Mouse (Mus musculus): ENCODE data around the gene Dlgap1.
"Not testable (repeated sequence)": the region's sequence is repeated elsewhere in the genome, so short reads cannot be mapped to it uniquely, and the experiment has no call there.

Gene Dlgap1

DNA sequence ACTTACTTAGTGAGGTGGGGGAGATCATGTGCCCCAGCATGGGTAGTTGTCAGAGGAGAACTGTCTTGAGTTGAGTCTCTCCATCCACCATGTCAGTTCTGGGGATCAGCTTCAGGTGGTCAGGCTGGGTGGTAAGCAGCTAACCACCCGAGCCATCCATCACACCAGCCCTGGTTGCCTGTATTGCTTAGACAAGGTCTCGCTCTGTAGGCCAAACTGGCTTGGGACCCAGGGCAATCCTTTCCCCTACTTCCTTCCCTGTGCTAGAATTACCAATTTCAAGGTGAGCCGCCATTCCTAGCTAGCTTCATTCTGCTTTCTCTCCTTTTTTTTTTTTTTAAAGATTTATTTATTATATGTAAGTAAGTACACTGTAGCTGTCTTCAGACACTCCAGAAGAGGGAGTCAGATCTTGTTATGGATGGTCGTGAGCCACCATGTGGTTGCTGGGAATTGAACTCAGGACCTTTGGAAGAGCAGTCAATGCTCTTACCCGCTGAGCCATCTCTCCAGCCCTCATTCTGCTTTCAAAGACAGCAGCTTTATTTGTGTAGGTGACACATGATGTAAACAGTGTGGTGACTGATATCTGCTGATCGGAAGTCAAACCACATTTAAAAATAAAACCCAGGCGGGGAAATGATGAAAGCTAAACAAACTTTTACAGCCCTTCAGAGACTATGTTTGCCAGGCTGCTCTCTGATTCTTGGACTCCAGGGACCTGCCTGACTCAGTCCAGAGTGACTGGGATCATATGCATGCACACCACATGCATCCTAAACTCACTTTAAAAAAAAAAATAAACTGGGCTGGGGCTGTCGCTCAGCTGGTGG lies 828.3 kb downstream of the Dlgap1 start:
- intact Hi-C loops (cut with DNase I), result no loop called here

- intact Hi-C loops (cut with DNase I), result no loop called here
These were observed 828.8 kb downstream of the Dlgap1 start for GRCm38 (mm10) chr17:70797773-70798045.

GRCm38 (mm10) chr17:70799266-70799665 lies 830.4 kb downstream of the Dlgap1 start:
- intact Hi-C loops (cut with DNase I), result no loop called here

DNA sequence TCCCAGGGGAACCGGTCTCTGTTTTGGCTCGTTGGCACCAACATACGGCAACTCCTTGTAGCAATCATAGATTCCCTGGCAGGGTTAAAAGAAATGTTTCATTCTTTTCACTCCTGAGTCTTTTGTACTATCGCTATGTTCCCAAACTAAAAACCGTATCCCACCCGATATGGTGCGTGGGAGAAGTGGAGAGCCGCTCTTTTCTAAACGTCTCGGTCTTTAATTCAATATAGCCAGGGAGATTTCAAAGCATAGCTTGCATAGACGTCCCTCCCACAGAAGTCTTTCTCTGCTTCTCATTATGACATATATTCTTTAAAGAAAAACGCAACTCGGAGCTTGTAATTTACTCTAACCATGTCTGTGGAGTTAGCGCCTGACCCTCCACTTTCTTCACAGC lies 833.1 kb downstream of the Dlgap1 start:
- intact Hi-C loops (cut with DNase I), result no loop called here

DNA sequence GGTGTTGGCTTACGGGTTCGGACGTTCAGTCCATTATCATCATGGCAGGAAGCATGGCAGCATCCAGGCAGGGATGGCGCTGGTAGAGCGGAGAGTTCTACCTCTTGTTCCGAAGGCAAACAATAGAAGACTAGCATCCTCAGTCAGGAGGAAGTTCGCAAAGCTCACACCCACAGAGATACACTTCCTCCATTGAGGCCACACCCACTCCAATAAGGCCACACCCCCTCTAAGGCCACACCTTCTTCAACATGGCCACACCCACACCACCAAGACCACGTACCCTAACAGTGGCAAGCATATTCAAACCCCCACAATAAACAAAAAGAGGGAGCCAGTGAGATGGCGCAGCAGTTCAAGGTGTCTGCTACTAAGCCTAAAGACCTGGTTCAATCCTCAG lies 837.0 kb downstream of the Dlgap1 start:
- intact Hi-C loops (cut with DNase I), result loop anchor here (5.0 kb wide), 1 partner anchor 49 kb away; no protein-coding TSS in a partner anchor

- intact Hi-C loops (cut with DNase I), result loop anchor here (5.0 kb wide), 1 partner anchor 49 kb away; no protein-coding TSS in a partner anchor
These were observed 837.7 kb downstream of the Dlgap1 start for GRCm38 (mm10) chr17:70806600-70806999.

- intact Hi-C loops (cut with DNase I), result loop anchor here (5.0 kb wide), 1 partner anchor 51 kb away; no protein-coding TSS in a partner anchor
These were observed 839.0 kb downstream of the Dlgap1 start for GRCm38 (mm10) chr17:70807885-70808284.

GRCm38 (mm10) chr17:70808837-70809236 lies 840.0 kb downstream of the Dlgap1 start:
- intact Hi-C loops (cut with DNase I), result loop anchor here (5.0 kb wide), 1 partner anchor 52 kb away; no protein-coding TSS in a partner anchor

DNA sequence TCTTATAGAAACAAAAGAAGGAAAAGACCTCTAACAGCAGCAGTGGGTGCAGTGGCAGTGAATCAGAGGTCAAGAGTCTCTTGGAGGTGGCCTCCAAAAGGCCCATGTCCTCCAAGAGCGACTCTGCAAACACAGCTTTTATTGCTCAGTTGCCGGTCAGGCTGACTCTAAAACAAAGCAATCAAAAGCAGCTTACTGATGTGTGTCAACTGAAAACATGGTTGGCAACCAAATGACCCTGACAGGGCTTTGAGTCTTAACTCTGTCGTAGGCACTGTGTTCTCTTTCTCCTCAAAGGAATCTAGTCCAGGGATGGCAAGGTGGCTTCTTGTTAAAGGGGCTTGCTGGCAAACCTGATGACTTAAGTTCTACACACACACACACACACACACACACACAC lies 840.9 kb downstream of the Dlgap1 start:
- intact Hi-C loops (cut with DNase I), result loop anchor here (5.0 kb wide), 1 partner anchor 52 kb away; no protein-coding TSS in a partner anchor

DNA sequence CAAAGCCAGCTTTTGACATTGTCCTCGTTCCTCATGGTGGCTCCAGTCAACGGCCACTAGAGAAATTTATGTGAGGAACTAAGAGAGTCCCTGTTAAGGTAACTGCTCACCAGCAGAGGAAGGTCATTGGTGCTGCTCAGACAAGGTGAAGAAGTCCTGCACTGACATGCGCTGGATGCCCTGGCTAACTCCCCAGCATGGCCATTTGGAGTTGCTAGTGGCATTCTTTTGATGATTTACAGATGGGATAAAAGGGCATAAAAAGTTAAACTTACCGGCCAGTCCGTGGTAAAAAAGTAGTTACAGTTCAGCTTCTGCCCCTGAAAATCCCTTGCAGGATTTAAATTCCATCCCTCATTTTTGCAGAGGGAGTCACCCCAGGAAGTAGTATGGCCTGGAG lies 841.9 kb downstream of the Dlgap1 start:
- intact Hi-C loops (cut with DNase I), result no loop called here

DNA sequence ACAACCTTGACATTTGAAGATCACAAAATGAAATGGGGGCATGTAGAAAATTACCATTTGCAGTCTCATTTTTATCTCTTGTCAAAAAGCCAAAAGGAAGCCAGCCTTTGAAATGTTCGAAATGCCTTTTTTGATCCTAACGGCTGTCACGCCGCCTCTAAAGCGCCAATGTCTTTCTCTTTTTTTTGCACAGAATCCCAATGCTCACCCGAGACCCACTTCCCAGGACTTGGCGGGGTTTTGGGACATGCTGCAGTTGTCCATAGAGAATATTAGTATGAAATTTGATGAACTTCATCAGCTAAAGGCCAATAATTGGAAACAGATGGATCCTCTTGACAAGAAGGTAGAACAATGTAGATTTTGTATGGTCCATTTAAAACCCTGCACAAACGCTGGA lies 846.1 kb downstream of the Dlgap1 start:
- intact Hi-C loops (cut with DNase I), result no loop called here

DNA sequence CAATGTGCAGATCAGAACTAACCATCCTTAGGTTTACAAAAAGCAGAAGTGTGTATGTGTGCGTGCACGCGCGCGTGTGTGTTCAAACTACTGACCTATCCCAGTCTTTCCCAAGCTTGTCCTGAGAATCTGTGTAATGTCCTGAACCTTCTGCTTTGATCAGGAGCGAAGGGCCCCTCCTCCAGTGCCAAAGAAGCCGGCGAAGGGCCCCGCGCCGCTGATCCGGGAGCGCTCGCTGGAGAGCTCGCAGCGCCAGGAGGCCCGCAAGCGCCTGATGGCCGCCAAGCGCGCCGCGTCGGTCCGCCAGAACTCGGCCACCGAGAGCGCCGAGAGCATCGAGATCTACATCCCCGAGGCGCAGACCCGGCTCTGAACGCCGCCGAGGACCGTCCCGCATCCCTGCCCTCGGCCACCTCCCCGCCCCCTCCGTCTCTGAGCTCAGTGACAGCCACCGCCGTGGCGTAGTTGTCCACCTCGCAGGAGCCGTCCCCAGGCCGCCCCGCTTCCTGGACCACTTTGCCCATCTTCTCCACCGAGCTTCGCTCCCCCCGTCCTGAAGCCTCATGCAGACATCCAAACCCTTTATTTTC lies 849.1 kb downstream of the Dlgap1 start:
- intact Hi-C loops (cut with DNase I), result no loop called here

GRCm38 (mm10) chr17:70823083-70823482 lies 854.2 kb downstream of the Dlgap1 start:
- intact Hi-C loops (cut with DNase I), result no loop called here

DNA sequence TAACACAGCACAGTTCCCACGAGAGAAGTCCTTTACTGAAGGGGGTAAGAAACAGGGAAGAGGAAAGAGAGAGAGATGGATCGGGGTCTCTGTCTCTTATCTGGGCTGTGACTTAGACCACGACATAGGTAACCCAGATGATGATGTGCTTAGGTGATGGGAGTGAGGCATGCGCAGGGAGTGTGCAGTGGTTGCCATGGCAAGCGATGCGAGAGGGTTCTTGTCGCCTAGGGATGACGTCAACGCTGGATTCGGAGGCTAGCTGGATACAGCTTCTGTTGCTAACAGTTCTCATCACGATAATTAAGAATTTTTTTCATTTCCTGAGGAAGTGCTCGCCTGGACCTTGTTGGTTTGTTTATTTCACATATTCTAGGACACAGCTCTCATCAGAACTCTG lies 857.4 kb downstream of the Dlgap1 start:
- intact Hi-C loops (cut with DNase I), result no loop called here

DNA sequence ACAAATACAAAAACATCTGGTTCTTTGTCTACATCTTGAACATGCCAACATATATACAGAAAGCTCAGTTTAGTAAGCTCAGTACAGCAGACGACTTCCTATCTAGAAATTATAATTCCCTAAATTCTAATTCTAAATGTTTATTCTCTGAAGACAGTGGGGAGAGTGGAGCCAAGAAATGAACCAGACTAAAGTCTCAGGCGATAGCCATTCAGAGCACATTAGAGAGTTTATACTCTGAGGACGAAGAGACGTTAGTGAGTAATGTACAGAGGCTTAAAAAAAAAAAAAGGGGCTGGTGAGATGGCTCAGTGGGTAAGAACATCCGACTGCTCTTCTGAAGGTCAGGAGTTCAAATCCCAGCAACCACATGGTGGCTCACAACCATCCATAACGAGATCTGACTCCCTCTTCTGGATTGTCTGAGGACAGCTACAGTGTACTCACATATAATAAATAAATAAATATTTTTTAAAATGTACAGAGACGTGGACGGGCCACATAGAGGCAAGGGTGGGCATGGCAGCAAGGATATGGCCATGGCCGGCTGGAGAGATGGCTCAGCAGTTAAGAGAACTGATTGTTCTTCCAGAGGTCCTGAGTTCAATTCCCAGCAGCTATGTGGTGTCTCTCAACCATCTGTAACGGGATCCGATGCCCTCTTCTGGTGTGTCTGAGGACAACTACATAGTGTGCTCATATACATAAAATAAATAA lies 858.7 kb downstream of the Dlgap1 start:
- intact Hi-C loops (cut with DNase I), result not testable (repeated sequence)

DNA sequence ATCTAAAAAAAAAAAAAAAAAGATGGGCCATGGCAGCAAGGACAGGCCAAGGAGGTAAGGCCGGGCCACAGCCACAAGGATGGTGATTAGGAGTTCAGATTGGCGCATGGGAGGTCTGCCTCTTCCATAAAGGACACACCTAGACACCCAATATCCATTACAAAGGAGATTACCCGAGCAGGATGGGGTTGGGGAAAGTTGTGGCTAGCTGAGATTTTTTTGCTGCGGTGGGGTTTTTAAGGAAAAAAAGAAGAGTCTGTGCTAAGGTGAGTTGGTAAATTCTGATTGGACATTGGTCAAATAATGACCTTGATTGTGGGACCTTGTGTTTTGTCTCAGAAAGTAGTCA lies 859.3 kb downstream of the Dlgap1 start:
- intact Hi-C loops (cut with DNase I), result no loop called here

DNA sequence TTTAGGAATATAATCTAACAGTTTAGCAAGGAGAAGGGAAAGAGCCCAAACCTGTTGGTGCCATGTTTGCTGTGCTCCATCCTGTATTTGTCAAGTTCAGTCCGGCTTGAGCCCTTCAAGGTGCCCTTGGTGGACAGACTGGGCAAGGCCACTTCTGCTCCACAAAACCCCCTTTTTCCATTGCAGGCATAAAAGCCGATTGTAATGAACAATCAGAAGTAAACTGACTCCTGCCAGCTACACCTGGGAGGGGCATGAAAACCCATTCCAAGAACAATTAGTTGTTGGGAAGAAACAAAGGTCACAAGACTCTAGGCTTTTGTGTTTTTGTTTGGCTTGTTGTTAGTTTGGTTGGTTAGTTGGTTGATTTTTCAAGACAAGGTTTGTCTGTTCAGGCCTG lies 859.7 kb downstream of the Dlgap1 start:
- intact Hi-C loops (cut with DNase I), result no loop called here

- intact Hi-C loops (cut with DNase I), result no loop called here
These were observed 860.3 kb downstream of the Dlgap1 start for GRCm38 (mm10) chr17:70829217-70829616.

- intact Hi-C loops (cut with DNase I), result no loop called here
These were observed 861.3 kb downstream of the Dlgap1 start for GRCm38 (mm10) chr17:70829943-70830715.

DNA sequence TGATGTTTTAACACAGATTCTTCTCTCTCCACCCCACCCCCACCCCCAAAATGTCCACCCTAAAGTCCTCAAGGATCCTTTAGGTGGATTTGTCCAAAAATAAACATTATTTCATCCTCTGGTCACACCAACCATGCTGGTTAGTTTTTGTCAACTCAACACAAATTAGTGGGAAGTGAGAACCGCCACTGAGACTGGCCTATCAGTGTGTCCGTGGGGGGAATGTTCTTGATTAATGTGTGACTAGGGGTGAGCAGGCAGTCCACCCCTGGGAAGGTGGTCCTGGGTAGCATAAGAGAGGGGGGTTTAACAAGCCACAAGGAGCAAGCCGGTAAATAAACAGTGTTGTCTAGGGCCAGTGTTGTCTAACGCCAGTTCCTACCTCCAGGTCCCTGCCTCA lies 862.7 kb downstream of the Dlgap1 start:
- intact Hi-C loops (cut with DNase I), result no loop called here

DNA sequence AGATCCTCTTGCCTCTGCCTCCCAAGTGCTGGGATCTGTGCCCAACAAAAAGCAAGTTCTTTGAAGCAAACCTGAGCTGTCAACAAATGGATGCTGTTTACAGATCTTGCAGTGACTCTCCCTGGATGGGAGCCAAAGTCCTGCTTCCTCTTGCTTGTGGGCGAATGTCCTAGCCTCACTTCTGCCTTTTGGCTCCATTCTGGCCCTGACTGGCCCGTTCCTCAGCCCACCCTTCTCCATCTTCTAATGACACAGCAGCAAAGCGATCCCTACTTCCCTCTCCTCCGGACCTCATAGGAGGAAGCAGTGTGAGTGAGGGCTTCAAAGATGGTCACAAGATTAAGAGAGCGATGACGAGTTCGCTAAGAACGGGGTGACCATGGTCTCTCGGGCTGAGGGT lies 863.7 kb downstream of the Dlgap1 start:
- intact Hi-C loops (cut with DNase I), result no loop called here

Data from adrenal gland (tissue).